Mouse (Mus musculus) regulatory T cell (primary cell): ENCODE measurements around the gene Klra4.
"Not testable (repeated sequence)": the region's sequence is repeated elsewhere in the genome, so short reads cannot be mapped to it uniquely, and the experiment has no call there.

Experiments
- in situ Hi-C: fragments of 300-600 bp; cut with MboI, MseI; formaldehyde crosslinking; loops from one replicate; pipeline ENCODE4 v1.15.1; 2025; ENCODE audit warnings: high pct_unique_total_duplicates

The Klra4 gene

DNA sequence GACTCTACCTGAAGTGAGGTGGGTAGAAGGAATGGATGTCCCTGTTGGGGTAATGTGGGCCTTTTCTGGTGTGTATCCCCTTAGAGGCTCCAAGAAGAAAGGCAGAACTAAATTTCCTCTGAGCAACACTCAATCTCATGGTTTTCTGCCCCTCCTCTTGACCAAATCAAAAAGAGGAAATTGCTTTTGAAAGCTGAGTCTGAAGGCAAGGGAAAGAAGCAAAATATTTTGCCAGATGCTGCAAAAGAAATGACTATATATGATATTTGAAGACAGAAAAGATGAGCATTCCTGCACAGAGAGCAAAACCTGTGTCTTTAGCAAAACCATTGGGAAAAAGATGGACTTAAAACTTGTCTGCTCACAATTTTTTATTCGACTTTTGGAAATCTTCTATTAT lies at the start of gene Klra4:
Gene Klra4 (minus strand): TSS at position 101 of the 400 bp plus-strand sequence.
- in situ Hi-C loops: not testable (repeated sequence)

DNA sequence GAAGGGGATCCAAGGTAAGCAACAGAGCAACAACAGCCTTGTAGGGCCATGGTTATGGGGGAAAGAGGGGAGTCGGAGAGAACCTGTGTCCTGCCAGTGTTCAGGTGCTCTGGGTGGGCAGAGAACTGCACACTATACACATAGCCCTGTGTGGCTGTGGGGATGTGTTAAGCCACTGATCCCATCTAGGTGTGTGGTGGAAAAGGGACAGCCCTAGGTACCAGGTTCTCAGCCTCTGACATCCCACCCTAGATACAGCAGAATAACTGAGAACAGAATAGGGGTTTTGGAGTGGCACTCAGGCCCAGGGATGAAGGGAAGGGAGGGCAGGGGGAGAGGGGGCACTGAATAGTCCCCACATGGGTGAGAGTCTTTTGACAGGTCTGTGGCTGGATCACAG lies 43.4 kb upstream of the Klra4 start:
- in situ Hi-C loops: loop anchor here (10.0 kb wide), 1 partner anchor 684 kb away; no protein-coding TSS in a partner anchor

DNA sequence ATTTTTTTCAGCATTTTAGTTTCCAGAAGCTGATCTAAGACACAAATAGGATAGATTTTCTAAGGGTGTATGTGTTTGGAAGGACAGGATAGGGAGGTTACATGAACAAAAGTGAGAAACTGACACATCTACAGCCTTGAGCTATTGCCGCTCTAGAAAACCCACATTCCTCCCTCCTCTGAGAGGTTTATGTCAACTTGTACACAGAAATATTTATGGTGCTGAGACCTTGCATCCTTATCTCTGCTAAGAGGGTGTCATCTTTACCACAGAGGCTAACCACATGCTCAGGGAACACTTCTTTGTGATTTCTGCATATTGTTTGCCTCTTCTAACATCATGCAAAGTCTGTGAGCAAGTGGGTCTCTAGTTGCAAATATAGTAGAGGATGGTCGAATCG lies 35.7 kb upstream of the Klra4 start:
- in situ Hi-C loops: not testable (repeated sequence)

DNA sequence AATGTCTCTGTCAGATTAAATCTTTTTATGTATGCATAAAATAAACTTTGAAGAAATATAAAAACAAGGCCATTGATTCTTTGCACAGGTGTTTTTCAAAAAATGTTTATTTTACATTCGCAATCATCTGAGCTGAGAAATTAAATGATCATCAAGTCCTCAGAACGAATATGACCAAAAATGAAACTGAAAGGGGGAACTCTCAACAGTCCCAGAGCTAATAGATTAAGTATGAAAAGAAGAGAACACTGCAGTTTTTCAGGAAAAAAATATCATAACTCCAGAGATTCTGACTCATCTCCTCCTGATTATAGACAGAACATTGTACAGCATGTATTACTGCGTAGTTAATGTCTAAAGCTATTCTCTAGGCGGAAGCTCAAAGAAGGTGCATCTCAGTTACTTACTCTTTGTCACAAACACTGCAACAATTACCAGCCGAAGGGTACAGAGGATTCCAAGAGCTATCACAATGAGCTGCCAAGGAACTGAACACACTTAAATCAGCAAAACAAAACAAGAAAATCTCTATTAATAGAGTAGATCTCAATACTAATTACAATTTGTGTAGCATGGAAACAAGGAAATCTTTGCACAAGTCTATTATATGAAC lies 25.4 kb upstream of the Klra4 start:
- in situ Hi-C loops: no loop called here

DNA sequence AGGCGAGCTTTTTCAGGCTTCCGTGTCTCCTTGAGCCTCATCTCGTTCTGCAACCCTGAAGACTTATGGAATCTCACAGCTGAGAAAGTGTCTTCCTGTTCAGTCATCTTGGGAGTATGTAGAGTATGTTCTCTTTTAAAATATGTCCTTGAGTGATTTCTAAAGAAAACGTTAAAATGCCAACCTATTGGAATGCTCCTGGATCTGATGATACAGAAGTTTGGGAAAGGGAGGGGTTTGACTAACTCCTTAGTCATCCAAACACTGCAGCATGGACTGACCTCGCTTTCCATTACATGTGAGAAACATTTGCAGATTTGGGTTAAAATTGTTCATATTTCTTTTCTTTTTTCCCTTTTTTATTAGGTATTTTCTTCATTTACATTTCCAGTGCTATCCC lies 1.9 kb downstream of the Klra4 start:
- in situ Hi-C loops: no loop called here

DNA sequence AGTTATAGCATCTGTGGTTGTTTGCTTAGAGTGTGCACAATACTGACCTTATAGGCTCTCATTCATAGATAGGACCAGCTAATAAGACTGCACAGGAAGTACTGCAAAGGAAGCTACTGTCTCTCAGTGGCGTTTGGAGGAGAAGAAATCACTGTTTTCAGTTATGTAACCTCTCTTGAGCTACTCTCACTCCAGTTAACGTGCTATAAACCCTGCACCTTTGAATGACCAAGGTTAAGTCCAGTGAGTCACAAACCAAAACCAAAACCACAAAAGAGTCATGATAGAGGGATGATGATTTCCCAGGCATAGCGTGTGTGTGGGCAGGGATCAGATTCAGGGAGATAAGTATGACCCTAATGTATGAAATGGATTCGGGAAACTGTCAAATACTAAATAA lies 31.9 kb downstream of the Klra4 start:
- in situ Hi-C loops: not testable (repeated sequence)

DNA sequence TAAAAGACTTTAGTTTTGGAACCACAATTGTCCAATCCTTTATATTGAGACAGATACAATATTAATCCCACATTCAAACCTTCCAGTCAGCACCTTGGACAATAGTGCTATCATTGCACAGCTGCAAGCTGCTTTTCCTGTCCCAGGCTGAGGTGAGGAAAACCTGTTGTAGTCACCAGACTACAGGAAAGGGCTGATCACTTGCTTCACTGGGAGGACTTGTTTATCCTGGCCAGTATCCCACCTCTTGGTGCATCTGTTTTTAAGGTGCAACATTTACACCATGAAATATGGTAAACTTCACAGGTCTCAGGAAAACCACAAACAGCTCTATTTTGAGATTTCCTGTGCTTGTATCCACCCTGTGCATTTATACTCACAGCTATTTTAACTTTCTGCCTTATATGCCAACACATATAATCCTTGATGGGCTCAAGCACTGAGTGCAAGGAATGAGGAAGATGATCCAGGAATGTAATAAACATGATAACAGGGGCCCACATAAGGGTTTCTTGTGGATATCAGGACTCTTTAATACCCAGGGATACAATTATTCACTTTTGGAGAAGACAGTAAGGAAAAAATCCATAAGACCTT lies 35.5 kb downstream of the Klra4 start:
- in situ Hi-C loops: not testable (repeated sequence)

DNA sequence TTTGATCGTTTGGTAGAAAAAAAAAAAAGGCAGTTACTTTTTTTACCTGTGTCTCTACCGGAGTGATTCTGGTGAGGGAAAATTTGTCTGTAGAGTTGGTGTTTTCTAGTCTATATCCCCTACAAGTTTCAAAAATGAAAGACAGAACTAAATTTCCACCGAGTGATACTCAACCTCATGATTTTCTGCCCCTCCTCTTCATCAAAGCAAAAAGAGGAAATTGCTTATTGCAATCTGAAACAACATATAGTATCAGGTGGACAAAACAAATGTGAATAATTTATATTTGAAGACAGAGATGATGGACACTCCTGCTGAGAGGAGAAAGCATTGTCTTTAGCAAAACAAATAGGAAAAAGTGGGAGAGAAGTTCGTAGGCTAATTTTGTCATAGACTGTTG lies 40.2 kb downstream of the Klra4 start, which contains the start of gene Klra6:
Gene Klra6 (minus strand): TSS at position 101 of the 400 bp plus-strand sequence.
- in situ Hi-C loops: no loop called here
